Mouse (Mus musculus) layer of hippocampus, adult 2 months (tissue): Measurements from ENCODE around the gene Entpd1. TPM values are rescaled to one million over a fixed set of nuclear protein-coding genes. Genes with fewer than 3 reads are reported as not detected.

Source experiments
- DNase-seq, 2 experiments: peaks; one replicate each; pipeline ENCODE4 v3.0.0; 2022; ENCODE audit warnings: low spot score in 2 of 2
- H3K27ac ChIP-seq: fragments of 200-600 bp; 2 replicates; pipeline ENCODE4 v1.8.1; 2022
- H3K4me3 ChIP-seq: fragments of 200-600 bp; 2 replicates; pipeline ENCODE4 v1.8.1; 2022; ENCODE audit warnings: mild to moderate bottlenecking
- CTCF ChIP-seq: fragments of 200-600 bp; conservative IDR thresholded peaks from 2 replicates; pipeline ENCODE4 v1.8.1; 2022; ENCODE audit warnings: antibody characterized with exemption, mild to moderate bottlenecking, moderate library complexity
- total RNA-seq, 2 experiments: library from RNA; stranded (reverse); gene quantifications; 2 replicates each; pipeline ENCODE4 v1.2.3; 2021

Entpd1 gene
- total RNA-seq, 2 experiments from 2014 or later, result 17.2 to 18.5 TPM

DNA sequence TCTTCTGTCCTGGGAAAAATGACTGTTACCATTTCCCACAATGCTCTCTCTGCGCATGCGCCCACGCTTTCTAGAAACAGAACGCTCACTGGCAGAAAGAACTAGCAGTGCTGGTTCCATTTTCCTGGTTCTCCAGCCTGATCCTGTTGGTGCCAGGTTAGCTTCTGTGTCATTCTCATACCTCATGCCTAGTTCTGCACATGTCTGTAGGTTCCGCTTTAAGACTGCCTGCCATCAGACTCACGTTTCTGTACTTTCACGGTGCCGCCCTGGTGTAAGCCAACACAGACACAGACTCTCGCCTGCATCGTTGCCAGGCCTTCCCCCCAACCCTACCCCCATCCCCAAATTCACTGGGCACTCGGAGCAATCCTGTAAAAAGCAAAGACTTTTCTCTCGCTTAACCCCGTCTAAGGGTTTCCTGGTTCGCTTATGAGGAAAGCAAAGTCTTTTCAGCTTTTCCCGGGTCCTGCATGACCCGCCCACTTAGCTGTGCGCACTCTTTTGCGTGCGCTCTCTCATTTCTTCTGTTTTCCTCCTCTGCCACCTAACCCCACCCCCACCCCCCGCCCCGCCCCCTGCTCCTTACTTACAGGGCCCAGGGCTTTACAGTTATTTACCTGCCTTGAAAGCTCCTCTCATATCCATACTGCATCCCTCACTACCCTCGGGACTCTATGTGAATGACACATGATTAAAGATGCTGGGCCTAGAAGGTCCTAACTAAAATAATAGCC is 150.0 kb downstream of the Entpd1 start:
- peak overlapping the region; percentile 67 for H3K27ac ChIP-seq
- peak; percentile 53 to 65 for DNase-seq
- TF ChIP-seq CTCF, result no peak
- peak overlapping the region; percentile 47 for H3K4me3 ChIP-seq

DNA sequence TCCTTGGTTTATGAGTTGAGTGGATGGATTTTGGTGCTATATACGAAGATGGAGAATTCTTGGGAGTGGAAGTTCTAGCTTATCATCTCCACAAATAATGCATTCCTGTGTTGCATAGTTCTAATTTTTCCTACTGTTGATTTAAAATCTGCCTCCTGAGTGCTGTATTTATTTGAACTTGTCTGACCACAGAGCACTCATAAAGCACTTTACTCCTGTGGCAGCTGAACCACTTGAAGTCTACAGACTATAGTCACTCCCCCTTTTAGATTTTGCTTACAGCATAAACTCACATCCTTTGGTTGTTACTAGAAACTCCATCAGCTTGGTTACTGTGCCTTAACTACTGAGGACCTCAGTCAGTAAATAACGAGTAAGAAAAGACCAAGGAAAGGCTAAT is 155.0 kb downstream of the Entpd1 start:
- TF ChIP-seq CTCF, result no peak
- Histone ChIP-seq H3K4me3 (no peak overlapping the region), H3K27ac (no peak overlapping the region)
- no peak for DNase-seq

DNA sequence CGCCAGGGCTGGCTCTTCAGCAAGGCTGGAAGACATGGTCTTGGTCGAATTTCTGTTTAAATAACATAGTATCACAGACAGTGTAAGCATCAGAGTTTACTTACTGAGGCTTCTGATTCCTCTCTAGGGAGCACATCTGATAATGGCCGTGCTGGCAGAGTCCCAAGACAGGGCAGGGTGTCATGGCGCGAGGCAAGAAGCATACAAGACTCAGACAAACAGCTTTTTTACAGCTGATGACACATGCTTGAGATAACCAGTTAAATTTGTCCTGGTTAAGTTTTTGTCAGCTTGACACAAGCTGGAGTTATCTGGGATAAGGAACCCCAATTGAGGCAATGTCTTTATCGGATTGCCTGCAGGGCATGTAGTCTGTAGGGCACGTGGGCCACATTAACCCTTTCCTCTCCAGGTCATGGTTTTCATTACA is 157.2 kb downstream of the Entpd1 start:
- Histone ChIP-seq H3K27ac (no peak overlapping the region), H3K4me3 (no peak overlapping the region)
- TF ChIP-seq CTCF, result no peak
- DNase-seq, result no peak

DNA sequence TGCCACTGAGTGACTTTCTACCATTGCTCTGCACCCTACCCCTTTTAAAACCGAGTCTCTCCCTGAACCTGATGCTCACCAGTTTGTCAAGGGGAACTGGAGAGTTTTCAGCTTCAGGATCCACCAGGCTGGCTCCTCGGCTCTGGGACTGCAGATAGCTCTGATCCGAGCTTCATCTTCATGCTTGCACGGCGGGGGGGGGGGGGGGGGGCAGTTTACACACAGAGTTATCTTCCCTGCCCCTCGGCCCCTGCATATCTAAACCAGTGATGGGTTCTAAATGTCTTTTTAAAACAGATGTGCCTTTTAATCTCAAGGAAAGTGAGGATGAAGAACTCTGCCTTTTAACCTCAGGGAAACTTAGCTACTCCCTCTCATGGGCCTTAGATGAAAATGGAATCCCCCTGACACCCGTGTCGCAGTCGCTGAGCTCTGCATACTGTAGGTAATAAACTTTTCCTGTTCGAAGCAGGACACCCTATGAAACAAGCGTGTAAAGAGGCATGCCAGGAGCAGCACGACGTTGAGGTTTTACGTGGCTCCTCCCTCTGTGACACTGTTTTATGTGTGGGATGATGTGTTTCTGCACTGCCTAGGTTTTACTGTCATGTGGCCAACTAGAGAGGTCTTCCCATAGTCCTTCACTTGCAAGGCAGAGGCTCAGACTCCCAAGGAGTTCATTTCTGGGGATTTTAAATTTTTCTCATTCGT is 176.0 kb downstream of the Entpd1 start:
- DNase-seq, result no peak
- Histone ChIP-seq H3K27ac (no peak overlapping the region), H3K4me3 (no peak overlapping the region)
- TF ChIP-seq CTCF, result no peak

DNA sequence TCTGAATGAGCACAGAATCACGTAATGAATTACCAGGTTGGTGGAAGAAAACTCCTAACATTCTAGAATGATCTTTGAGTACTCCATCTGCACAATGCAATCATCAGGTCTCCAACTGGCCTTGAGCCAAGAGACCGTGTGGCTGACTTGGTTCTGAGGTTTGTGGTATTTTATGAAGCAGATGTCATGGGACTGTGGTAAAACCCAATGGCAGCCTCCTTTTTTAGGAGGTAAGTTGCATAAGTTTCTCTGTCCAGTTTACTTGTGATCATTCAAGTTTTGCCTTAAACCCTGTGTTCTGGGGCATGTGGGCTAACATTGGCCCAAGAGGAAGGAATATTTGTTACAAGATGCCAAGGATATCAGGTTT is 176.5 kb downstream of the Entpd1 start:
- H3K27ac ChIP-seq, result no peak overlapping the region
- no peak for TF ChIP-seq CTCF
- no peak overlapping the region for H3K4me3 ChIP-seq
- DNase-seq, result no peak

Other genes with a start within 250 kb of the Entpd1 start
- 100 to 1,000 TPM; 222 to 229 TPM for gene Sorbs1, start 98.6 kb upstream of the Entpd1 start, total RNA-seq
- 10 to 100 TPM; 21.2 to 22.3 TPM for gene Aldh18a1, start 23.9 kb upstream of the Entpd1 start, total RNA-seq
- 10 to 100 TPM; 14.6 to 18.5 TPM for gene Tctn3, start 133 bp upstream of the Entpd1 start, total RNA-seq
- under 1 TPM; 0.32 to 0.72 TPM for gene Cc2d2b, start 136.4 kb downstream of the Entpd1 start, total RNA-seq
- 1 to 10 TPM; 7.7 to 8.9 TPM for gene Ccnj, start 218.9 kb downstream of the Entpd1 start, total RNA-seq